Mouse (Mus musculus): ENCODE measurements around the gene Fam198b. TPM values are rescaled to one million over a fixed set of nuclear protein-coding genes. Genes with fewer than 3 reads are reported as not detected.
"Not testable (repeated sequence)": the region's sequence is repeated elsewhere in the genome, so short reads cannot be mapped to it uniquely, and the experiment has no call there.

The Fam198b gene
- total RNA-seq, 2 experiments from 2014 or later = 4.4 to 5.4 TPM

DNA sequence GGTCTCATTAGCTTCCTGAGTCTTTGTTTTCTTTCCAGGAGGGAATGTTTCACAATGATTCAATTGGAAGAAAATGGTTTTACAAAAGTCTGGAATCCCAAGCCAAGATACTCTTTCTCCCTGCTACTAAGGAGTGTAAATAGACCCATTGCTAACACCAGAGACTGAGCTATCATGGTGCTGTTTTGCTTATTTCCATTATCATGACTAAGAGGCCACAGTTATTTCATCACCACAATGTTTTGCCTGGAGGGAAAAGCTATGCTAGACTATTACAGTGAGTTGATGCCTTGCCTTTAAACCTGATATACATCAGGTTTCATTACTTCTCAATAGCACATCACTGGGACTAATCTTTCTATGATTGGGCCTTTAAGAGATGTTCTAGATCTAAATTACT is 34.4 kb downstream of the Fam198b start:
- no peak for DNase-seq (ENCODE audit: low spot score)

DNA sequence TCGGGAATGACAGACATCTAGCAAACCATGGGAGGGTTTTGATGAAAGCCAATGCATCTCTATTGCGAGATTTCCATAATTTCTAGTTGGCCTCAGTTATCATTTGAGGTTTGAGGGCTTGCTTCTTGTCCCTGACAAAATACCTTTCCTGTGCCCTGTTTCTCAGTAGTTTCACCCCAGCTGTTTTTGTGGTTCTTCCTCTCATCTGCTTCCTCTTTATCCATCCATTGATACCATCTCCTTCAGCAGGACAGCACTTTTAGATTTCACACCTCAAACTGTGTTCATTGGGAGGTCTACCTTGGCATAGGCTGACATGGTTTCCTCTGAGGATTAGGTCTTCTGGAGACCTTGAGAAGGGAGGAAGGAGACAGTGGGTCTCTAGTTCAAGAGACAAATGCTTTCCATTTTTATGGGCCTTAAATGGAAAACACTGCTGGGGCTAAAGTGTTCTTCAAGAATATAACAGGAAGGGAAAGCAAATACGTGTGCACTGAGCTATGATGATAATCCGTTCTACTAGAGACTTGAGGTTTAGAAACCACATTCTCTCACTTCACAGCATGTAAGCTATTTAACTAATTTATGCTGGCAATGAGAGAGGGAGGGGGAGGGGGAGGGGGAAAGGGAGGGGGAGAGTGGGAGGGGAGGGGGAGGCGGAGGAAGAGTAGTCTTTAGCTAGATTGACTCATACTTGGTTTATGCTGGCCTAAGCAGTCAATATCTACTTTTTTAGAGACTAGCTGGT is 41.8 kb downstream of the Fam198b start:
- DNase-seq (ENCODE audit: low spot score) = no peak

DNA sequence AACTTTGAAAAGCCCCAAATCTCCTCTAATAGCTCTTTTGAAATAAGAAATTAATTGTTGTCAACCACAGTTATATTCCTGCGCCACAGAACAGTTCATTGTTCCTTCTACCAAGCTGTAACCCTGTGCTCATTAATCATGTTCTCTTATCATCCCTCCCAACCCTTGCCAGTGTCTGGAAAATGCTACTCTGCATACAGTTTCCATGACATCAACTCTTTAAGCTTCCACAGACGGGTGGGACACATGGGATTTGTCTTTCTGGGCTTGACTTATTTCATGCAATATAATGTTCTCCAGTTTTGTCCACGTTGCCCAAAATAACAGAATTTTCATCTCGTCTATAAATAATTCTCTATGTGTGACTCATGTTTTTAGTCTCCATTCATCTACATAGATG is 42.7 kb downstream of the Fam198b start:
- no peak for DNase-seq (ENCODE audit: low spot score)

DNA sequence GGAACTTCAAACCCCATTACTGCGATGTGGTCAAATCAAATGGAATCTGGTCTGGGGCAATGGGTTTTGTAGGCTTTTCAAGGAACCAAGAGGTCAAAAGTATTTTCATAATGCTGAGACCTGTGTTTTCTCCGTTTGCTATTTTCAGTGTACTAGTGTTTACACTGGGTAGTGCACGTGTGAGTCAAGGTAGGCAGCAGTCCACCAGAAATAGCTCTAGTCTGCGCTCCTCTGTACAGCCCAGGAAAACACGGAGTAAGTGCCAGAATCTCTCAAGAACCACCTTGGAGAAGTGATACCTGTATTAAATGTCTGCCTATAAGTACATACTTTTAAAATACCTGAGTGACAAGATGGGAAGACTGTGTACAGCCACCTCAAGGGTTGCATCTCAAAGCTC is 44.1 kb downstream of the Fam198b start:
- no peak for DNase-seq (ENCODE audit: low spot score)

DNA sequence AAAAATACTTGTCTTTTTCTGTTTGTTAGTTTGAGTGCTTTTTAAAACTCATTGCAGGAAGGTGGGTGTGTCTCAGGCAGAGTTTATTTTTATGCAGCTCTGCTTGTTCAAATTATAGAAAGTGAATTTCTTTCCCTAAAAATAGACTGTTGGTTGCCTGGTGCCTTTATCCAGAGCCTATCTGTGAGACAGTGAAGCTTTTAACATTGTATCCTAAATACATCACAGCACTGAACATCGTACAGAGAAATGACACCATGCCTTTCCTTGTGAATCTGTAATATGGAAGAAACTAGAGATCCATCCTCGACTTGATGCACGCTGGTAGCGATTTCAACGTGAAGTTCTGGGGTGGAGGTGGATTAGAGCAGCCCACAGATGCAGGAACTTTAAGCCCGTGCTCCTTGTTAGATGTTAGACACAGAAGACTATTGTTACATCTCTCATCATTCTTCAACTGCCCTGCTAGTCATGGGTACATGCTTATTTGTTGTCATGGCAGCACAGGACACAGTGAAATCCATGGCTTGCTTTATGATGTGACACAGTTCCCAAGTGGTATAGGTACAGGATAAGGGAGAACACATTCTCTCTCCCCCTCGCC is 45.9 kb downstream of the Fam198b start:
- DNase-seq (ENCODE audit: low spot score) = no peak

DNA sequence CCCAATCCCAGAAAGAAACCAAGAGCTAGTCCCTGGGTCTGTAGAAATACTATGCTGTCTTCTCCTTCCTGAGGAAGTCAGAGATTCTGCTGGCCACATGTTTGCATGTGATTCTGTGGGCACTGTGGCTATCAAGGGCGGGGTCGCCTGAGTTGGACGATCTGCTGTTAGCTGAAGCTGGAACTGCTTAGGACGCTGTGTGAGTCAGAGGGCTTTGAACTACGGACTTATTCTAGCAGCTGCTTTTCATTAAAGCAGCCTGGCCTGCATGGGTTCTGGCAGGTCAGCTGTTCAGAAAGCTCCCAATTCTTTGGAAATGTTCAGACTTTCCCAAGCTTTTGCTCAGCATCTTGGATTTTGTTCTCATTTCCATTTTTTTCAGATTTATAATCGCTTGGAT is 51.9 kb downstream of the Fam198b start:
- peak; percentile 72 for DNase-seq (ENCODE audit: low spot score)

DNA sequence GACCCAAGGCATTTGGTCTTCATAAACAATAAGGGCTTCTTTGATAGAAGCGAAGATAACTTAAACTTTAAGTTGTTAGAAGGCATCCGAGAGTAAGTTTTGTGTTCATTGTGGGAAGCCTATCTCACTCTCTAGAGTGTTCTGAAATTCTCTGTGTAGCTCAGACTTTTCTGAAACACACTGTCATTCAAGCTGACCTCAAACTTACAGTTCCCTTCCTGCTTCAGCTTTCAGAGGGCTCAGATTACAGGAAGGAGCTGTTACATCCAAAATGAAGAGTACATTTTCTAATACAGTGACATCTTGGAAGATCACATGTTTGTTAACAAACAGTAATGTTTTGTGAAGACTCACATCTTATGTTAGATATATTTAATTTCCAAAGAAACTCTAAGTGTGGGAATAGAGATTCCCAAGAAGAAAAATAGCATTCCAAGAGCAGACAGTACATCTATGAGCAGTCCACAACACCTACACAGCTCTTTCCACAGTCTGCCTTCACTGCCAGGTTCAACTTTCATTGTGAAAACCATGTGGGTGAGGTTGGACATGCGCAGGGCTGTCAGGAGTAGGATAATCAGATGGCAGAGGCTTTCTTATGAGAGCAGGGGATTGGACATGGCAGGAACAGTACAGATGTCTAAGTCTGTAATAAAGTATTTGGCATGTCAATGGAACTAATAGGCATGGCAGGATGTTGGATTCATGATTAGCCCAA is 52.6 kb downstream of the Fam198b start:
- no peak for DNase-seq (ENCODE audit: low spot score)

DNA sequence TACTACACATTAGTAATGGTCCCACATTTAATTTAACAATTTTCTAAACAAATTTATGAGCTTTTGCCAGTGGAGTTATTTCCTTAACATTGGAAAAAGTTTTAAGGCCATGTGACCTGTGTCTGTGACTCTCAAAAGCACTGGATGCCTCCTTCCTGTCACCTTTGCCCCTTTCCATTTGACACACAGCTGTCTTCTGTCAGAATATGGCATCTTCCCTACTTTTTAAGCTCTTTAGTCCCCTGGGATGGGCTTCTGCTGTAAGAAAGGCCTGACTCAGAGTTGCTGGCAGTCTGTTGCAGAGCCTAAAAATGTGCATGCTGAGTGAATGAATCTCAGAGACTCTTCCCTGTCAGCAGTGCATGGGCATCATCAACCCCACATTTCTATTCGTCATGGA is 63.4 kb downstream of the Fam198b start:
- peak; percentile 61 for DNase-seq (ENCODE audit: low spot score)

DNA sequence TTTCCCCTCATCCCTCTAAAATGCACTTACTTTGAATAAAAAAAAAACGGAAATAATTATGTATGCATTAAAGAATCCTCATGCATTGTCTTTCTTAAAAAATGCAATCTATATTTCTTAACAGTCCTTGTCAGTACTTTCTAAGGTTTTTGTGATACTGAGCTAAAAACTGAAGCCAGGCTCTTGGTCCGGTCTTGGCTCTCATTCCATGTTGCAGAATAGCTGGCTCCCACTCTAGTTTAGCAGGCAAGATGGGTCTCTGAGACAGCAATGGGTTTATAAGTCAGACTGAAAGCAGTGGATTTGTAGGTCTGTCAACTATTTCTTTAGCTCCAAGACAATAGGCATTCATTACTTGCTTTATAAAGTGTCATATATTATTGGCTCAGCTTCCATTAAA is 63.8 kb downstream of the Fam198b start:
- no peak for DNase-seq (ENCODE audit: low spot score)

DNA sequence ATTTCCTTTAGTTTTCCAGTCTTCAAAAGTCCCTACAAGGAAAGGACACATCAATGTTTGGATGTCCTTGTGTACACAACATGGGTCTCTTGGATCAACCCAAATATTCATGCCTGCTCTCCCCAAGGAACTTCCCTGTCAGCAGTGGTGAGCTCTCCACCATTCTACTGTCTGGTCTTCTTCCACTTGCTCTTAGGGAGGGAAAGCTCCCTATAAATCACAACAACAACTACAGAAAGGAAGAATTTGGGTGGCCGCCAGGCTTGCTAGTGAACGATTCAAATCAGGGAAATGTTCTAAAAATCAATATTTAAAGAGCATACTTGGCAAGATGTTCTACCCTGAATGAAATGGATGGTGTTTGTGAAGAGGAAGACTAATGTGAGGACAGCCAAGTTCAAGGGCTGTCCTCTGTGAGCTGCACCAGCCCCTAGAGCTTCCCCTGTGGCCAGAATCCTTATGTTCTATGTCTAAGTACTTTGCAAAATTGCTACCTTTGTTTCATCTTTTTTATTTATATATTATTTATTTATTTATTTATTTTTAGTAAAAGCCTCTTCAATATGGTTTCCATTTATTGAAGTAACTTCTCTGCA is 68.9 kb downstream of the Fam198b start:
- no peak for DNase-seq (ENCODE audit: low spot score)

DNA sequence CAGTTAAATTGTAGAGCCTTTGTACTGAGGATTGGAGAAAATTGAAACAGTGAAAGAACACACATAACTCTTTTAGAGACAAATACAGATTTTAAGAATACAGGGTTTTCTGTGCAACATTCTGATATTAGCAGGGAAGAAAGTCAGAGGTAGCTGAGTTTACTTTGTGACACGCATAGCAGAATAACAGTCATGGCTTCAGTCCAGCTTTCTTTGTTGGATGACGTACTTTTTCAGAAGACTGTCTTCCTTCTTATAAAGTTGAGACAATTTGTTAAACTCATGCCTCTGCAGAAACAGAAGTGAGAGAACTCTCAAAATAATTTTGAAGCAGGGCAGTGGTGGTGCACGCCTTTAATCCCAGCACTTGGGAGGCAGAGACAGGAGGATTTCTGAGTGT is 70.9 kb downstream of the Fam198b start:
- no peak for DNase-seq (ENCODE audit: low spot score)

DNA sequence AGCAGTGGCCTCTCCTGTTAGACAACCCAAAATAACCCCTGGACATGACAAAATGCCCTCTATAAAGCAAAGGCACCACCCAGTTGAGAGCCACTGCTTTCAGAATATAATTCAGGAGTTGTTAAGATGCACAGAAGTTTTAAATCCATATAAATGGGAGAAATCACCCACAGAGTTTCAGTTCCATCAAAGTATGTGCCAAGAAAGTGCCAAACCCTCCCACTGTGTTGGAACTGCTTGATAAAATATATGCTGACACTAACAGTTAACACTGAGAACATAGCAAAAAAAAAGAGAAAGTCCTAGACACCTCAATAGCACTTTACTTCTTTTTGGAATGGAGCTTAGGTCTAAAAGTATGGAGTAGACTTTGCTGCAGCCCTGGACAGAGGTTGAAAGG is 72.5 kb downstream of the Fam198b start:
- DNase-seq (ENCODE audit: low spot score) = no peak

DNA sequence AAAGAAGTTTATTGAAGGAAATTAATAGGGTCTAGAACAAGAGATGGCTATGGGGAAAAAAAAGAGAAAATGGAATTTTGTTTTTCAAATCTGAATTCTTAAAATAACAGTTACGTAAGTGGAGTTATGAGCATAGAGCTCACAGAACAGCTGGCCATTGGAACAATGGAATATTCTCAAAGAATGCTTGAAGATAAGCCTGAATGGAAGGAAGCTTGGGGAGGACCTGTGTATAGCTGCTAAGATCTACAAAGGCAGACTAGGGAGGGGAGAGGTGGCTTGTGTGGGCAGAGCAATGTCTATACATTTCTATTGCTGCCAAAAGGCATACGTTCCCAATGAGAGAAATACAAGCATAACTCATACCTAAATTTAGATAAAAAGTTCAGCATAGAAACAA is 73.4 kb downstream of the Fam198b start:
- no peak for DNase-seq (ENCODE audit: low spot score)

DNA sequence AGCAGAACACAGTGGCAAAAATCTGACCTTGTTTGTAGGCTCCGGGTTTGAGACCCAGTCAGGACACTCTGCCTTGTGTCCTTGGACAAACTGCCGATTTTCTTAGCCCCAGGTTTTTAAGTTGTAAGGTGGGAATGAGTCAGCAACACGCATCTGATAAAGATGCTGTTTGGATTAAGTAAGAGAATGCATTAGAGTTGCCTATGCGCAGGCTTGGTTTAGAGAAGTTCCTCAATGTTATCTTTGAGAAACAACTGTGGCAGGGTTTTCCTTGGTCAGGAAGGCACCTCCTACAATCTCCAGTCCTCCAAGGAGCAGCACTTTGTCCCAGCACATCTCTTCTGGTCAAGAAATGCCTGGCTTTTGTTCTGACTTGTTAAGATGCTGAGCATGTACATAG is 82.4 kb downstream of the Fam198b start:
- DNase-seq (ENCODE audit: low spot score) = no peak

DNA sequence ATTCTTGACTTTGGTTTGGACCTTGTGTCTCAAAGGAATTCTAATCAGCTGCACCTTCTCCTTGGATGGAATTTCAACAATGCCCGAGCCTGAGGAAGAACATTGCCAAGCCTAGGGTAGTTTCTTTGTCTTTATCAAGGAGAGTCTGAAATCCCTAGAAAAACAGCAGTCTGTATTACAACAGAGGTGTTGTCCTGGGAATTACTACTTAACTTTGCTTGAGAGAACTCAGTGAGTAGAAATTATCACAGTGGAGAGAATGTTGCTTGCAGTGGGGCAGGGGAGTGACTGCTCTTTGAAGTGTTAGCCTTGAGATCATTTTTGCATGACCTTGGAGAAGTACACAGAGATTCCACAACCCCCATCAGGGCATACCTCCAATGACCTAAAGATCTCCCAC is 83.0 kb downstream of the Fam198b start:
- no peak for DNase-seq (ENCODE audit: low spot score)

DNA sequence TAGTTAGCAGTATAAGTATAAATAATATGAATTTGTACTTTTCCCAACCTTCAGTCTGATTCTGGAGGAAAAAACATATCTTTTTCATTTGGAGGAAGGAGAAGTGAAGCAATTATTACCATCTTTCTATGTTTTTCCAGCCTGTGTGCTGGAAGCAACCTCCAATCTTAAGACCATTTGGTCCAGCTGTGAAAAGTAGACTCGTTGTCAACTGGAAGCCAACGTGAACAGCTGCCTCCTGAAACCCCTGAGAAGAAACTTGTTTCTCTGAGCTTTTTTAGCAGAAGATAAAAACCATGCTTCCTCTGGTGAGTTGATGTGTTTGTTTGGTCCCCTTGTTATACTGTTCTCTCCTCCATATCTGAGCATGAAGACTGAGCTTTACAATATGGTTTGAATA is 84.1 kb downstream of the Fam198b start:
- no peak for DNase-seq (ENCODE audit: low spot score)

DNA sequence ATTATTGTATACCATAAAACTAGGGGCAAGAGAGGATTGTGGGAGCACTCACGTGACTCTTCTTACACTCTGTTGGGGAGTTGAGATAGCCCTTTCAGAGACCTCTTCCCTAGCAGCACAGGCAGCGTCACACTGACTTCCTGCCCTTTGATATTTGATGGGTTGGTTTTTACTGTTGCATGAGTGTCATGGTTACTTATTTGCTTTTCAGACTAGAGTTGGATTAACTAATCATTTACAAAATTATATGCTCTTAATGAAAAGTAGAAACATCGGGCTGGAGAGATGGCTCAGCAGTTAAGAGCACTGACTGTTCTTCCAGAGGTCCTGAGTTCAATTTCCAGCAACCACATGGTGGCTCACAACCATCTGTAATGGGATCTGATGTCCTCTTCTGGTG is 85.2 kb downstream of the Fam198b start:
- DNase-seq (ENCODE audit: low spot score) = not testable (repeated sequence)

DNA sequence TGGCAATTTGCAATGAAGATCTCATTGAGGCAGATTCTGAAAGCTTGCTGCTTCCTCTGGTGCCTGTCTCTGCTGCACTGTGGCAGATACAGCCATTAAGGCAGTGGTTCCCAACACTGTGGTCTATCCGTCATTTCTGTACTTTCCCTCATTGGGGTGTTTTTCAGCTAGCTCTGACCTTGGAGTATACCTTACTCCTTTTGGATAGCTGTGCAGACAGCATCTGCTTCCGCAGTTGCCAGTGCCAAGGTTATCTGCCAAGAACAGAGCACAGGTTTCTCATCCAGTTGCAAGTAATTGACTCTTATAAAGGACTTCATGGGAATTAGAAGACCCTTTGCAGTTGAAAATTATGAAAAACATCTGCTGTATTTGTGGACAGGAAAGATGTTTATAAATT is 85.7 kb downstream of the Fam198b start:
- peak; percentile 32 for DNase-seq (ENCODE audit: low spot score)

DNA sequence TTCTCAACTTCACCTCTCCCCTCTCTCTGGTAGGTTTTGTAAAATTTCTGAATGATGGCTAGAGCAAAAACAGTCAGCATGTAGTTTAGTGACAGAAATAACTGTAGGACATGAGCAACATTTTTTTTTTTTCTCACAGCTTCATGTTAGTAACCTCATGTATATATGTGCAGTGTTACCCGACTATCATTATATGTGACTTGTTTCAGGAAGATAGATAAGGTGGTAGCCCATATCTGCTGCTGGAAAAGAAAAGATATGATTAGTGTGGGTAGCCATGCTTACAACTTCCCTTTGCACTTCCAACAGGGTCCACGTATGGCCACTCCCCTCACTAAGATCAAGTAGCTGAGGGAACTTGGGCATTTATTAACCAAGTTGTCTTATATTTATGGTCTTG is 86.2 kb downstream of the Fam198b start:
- DNase-seq (ENCODE audit: low spot score) = no peak

DNA sequence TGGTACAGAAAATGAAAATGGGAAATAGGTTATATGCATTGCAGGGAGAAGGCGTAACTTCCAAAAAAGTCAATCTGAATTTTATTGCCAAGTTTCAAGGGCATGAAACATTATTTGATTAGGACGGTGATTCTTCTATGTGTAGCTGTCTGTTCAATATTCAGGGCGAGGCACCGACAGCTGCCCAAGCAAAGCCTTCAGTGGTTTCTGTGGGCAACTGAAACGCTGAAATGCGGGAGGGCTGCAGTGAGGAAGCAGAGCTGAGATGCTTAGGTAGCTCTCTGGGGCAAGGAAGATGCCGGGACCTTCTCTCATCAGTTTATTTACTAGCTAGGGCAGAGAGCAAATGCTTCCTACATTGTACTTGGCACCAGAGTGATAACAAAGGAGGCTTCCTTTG is 87.2 kb downstream of the Fam198b start:
- DNase-seq (ENCODE audit: low spot score) = no peak

DNA sequence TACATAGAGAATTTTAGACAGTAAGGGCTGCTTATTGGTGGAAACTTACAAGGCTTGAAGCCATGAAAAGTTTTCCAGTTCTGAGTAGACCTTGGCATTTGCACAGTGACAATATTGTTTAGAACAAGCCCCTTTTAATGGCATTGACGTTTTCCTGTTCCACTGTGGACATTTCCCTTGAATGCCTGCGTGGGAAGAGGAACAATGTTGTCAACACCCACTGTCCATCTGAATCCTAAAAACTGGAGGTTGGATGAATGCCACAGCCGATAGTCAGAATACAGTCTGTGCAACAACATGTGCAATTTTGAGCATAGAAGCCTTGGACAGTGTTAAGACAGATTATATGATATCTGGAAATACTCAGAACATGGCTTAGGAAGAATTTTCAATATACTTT is 92.5 kb downstream of the Fam198b start:
- DNase-seq (ENCODE audit: low spot score) = no peak

DNA sequence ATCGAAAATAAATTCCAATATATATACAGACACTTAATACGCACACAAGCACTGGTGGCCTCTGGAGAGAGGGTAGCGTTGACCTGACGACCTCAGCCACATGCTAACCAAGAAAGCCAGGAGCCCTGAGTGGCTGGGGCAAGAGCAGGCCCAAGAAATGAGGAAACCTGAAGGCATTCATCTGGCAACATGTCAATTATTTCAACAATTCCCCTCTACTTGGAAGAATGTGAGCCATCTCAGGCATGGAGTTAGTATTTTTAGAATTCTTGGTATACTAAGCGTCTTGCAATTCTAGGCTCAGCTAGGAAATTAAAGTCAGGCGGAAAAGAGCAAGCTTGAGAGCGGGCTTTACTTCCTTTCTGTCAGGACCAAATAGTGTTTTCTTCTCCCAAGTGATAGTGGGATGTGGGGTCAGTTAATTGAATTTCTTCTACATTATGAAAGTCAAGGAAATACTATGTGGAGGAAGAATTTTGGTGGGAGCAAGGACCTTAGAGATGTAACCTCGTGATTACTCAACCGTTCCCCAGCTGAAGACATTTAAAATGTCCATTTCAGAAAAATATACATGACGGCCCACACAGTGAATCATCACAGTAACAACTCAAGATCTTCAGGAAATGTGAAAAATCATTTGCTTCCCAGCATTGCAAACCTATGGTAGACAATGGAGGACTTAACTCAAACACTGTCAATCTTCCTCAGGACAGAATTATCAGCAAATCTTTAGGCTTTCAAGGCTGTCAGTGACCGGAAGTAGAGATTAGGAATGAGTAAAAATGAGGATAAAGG is 93.5 kb downstream of the Fam198b start:
- DNase-seq (ENCODE audit: low spot score) = peak; percentile 26

Data from gastrocnemius, adult 18-20 months (tissue).